Mouse (Mus musculus) inflammation-experienced regulatory T-cells, adult 6 months (primary cell): ENCODE results near the gene Katnal1. TPM values are rescaled to one million over a fixed set of nuclear protein-coding genes. Genes with fewer than 3 reads are reported as not detected.
A peak's percentile ranks its signal among the peaks of the same experiment; 100 is the strongest.

Source experiments
- ATAC-seq: one replicate; pipeline ENCODE4 v1.8.0; 2017
- polyA plus RNA-seq, 3 experiments: library from polyadenylated mRNA; unstranded; fragments of 100-300 nt; shearing (Covaris generic); gene quantifications; one replicate each; pipeline ENCODE4 v1.2.1; 2017

Katnal1 gene
- 1 to 10 TPM; 2.1 to 3.7 (median 3.7) TPM for polyA plus RNA-seq

- no peak for ATAC-seq
Measured at GRCm38 (mm10) chr5:148929116-148929449, at the start of gene Katnal1. Katnal1 (minus strand) TSS chr5:148929320.

DNA sequence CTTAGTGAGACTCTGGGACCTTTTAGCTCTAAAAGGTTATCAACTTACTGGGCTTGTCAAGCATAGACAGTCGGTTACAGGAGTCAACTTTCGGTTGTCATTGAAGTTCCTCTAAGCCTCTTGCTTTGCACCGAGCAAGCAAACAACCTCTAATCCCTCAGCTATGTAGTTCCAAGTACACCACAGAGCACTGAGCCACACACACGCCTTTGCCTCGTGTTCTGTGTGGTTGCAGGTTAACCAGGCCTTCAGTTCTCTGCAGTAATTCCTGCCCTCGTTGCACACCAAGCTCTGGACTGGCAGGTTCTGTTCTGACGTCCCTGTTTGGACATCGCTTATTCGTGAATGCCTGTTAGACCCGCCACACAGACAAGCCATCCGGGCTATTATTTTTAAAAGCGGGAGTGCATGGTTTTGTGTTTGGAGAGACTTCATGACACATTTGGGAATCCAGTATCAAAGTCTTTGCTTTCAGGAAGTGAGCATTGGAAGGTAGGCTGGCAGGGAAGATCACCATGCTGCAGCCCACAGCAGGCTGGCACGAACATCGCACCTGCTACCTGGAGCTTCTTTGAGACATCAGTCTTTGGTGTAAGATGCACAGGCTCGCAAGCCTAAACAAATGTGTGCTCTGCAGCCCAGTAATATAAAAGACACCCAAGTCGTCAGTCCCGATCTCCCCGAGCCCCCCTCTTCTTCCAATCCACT is 49.5 kb upstream of the Katnal1 start:
- ATAC-seq: no peak

DNA sequence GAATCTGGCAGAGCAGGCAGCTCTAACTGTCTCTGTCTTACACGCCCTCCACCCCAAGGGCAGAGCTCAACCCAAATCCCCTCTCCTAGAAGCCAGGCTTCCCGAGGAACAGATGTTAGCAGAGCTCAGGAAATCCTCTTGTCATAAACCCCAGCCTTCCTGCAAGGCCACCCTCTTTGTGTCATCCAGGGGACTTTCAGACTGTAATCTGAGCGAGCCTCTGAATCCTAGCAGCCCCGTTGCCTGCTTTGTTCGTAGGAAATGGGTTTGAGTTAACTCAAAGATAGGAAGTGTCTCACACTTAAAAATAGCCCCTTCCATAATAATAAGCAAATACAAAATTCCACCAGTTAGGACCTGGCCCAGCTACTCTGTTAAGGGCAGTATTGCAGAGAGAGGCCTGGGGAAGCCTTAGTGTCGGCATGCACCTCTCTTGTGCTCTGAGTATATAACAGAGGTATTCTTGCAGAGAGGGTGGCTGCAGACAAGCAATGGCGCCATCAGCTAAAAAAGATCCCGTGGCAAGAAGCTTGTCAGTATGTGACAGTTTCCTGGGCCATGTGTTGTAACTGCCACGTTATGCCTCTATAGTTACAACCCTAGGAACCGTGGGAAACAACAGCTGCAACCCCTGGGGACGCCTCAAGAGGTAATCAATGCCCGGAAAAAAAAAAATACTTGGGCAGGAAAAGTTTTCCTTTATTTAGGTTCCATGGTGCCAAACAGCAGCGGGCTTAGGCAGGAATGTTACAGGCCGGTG is 48.8 kb upstream of the Katnal1 start:
- no peak for ATAC-seq

DNA sequence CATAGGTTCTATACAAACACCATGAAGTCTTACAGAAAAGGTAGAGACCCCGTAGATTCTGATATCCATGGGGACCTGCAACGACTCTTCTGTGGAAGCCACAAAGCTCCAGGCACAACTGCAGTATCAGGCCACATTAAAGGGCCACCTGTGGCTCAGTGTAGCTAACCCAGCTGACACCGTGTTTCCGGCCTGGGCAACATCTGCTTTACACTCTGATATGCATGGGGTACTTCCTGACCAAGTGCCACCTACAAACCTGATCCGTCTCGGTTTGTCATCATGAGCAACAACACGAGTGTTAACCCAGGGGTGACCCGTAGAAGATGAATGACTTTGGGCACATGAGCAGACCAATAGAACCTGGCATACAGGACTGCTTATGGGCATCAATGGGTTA is 47.8 kb upstream of the Katnal1 start:
- peak; percentile 94 for ATAC-seq

- no peak for ATAC-seq
Measured at GRCm38 (mm10) chr5:148975035-148975434, 45.9 kb upstream of the Katnal1 start.

GRCm38 (mm10) chr5:148973019-148973668 is 44.0 kb upstream of the Katnal1 start:
- no peak for ATAC-seq

GRCm38 (mm10) chr5:148972167-148972566 is 43.0 kb upstream of the Katnal1 start:
- no peak for ATAC-seq

GRCm38 (mm10) chr5:148969648-148970047 is 40.5 kb upstream of the Katnal1 start:
- no peak for ATAC-seq

GRCm38 (mm10) chr5:148968958-148969576 is 39.9 kb upstream of the Katnal1 start:
- ATAC-seq: no peak

GRCm38 (mm10) chr5:148968179-148968578 is 39.1 kb upstream of the Katnal1 start:
- ATAC-seq: no peak

- no peak for ATAC-seq
Measured at GRCm38 (mm10) chr5:148966395-148966794, 37.3 kb upstream of the Katnal1 start.

DNA sequence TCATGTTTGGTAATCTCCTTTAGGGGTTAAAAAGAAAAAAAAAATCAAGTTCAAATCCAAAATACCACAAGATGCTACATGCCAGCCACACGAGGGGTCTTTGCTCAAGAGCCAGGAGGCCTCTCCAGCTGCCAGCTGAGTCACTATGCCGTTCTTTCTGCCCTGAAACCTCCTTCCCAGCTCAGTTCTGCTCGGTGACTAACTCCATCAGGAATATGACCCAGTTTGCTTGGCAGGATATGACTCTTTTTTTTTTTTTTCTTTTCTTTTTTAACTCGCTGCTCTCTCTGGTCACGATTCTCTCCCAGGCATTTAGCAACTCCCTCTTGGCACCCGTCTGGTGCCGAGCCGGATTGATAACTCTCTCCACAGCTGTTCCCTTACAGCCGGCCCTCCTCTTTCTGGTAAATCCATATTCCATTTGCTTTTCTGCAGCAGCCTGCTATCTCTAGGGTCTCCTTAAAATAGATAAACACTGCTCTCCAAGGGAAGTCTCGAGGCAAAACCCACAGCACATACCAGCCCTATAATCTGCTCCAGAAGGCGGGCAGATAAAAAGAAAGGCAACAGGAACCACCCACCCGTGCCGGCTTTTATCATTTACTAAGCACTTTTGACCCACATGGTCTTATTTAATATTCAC is 36.7 kb upstream of the Katnal1 start:
- no peak for ATAC-seq

DNA sequence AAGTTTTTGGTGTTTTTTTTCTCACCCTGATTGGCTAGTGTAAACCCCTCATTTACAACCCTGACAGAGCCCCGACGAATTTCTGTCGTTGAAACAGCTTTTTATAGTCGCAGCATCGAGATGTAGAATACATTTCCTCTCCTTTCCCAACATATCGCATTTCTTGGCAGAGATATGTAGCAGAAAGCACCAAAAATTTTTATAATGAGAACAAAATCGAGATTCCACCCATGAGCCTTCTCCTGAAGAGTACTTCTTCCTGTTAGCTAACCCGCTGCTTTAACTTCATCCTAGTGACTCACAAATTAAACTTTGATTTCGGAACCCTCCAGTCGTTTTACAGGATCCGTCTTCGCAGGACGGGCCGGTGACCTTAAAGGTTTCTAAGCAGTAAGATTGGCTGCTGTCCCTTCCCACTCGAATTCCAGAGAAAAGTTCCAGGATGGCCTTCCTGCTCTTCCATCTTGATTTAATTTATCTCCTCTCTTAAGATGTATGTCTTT is 36.0 kb upstream of the Katnal1 start:
- ATAC-seq: no peak

DNA sequence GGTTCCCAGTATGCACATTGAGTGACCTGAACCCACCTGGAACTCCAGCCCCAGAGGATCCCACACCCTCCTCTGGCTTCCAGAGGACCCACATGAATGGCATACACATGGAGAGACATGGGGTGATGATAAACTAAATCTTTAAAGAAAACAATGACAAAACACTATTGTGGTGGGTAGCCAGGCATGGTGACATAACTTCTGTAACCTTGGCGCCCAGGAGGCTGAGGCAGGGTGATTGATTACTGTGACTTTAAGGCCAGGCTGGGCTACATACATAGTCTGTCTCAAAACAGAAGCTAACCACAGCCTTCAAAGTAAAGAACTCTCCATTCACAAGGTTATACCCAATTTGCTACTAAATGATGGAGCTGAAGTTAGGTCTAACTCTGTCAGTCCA is 35.1 kb upstream of the Katnal1 start:
- no peak for ATAC-seq

DNA sequence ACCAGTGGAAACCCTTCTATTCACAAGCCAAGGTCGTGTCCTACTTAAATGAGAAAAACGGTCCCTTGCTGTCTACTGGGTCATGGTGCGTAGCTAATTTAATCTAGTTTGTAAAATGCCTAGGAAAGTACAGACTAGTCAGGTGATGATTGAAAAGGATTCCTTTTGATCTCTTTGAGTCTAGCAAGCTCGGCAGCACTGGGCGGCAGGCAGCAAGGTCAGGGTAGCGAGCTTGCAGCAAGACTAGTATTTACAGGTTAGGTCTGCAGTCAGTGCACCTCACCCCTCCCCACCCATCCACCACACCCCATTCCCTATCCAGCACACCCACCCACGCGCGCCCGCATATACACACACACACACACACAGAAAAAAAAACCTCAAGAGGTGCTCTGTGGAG is 31.1 kb upstream of the Katnal1 start:
- no peak for ATAC-seq

GRCm38 (mm10) chr5:148959068-148959990 is 30.2 kb upstream of the Katnal1 start:
- ATAC-seq: peak; percentile 95

DNA sequence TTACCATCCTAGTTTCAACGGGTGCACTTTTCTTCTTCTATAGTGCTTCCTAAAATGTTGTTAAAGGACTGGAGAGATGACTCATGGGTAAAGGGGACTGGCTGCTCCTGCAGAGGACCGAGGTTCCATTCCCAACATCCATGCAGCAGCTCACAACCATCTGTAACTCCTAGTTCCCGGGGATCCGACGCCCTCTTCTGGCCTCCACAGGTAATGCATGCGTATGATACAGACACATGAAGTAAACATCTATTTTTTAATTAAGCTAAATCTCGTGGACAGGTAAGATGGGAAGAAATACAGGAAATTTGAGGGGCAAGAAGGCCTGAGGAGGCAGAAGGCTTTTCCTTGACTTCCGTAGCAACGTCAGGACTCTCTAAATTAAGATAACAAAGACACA is 29.2 kb upstream of the Katnal1 start:
- ATAC-seq: no peak

GRCm38 (mm10) chr5:148956898-148957535 is 27.9 kb upstream of the Katnal1 start:
- ATAC-seq: no peak

GRCm38 (mm10) chr5:148956091-148956490 is 27.0 kb upstream of the Katnal1 start:
- ATAC-seq: no peak

DNA sequence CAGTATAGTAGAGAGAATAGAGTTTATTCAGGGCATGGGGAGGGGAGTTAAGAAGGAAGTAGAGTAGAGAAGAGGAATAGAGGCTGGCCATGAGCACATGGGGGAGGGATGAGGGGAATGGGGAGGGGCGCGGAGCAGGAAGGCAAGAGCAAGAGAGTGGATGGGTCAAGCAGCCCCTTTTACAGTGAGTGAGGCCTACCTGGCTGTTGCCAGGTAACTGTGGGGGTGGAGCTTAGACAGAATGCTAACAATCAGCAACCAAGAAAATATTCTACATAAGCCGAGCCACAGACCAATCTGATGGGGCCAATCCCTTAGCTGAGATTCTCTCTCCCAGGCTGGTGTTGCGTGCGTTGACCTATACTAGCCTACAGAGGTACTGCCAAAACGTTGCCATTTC is 26.5 kb upstream of the Katnal1 start:
- no peak for ATAC-seq
